Mouse (Mus musculus): ENCODE measurements around the gene Sspn.
A peak's percentile ranks its signal among the peaks of the same experiment; 100 is the strongest.

The Sspn gene

GRCm38 (mm10) chr6:145934001-145934696, 2.7 kb downstream of the Sspn start:
- peak; percentile 14 for DNase-seq (ENCODE audit: low read depth, low spot score)

- no peak for DNase-seq (ENCODE audit: low read depth, low spot score)
Measured at GRCm38 (mm10) chr6:145934697-145935240, 3.3 kb downstream of the Sspn start.

GRCm38 (mm10) chr6:145935912-145936311, 4.5 kb downstream of the Sspn start:
- no peak for DNase-seq (ENCODE audit: low read depth, low spot score)

- DNase-seq (ENCODE audit: low read depth, low spot score): no peak
Measured at GRCm38 (mm10) chr6:145936511-145936910, 5.1 kb downstream of the Sspn start.

- DNase-seq (ENCODE audit: low read depth, low spot score): no peak
Measured at GRCm38 (mm10) chr6:145940852-145941251, 9.4 kb downstream of the Sspn start.

- DNase-seq (ENCODE audit: low read depth, low spot score): no peak
Measured at GRCm38 (mm10) chr6:145942263-145942966, 11.0 kb downstream of the Sspn start.

GRCm38 (mm10) chr6:145943414-145943813, 12.0 kb downstream of the Sspn start:
- no peak for DNase-seq (ENCODE audit: low read depth, low spot score)

- DNase-seq (ENCODE audit: low read depth, low spot score): no peak
Measured at GRCm38 (mm10) chr6:145945700-145946344, 14.4 kb downstream of the Sspn start.

GRCm38 (mm10) chr6:145949049-145949448, 17.6 kb downstream of the Sspn start:
- no peak for DNase-seq (ENCODE audit: low read depth, low spot score)

GRCm38 (mm10) chr6:145950626-145951025, 19.2 kb downstream of the Sspn start:
- DNase-seq (ENCODE audit: low read depth, low spot score): no peak

GRCm38 (mm10) chr6:145952594-145952993, 21.2 kb downstream of the Sspn start:
- no peak for DNase-seq (ENCODE audit: low read depth, low spot score)

GRCm38 (mm10) chr6:145953121-145953896, 21.9 kb downstream of the Sspn start:
- DNase-seq (ENCODE audit: low read depth, low spot score): no peak

GRCm38 (mm10) chr6:145957427-145957965, 26.1 kb downstream of the Sspn start:
- DNase-seq (ENCODE audit: low read depth, low spot score): no peak

GRCm38 (mm10) chr6:145958070-145958469, 26.6 kb downstream of the Sspn start:
- no peak for DNase-seq (ENCODE audit: low read depth, low spot score)

- DNase-seq (ENCODE audit: low read depth, low spot score): no peak
Measured at GRCm38 (mm10) chr6:145961047-145961446, 29.6 kb downstream of the Sspn start.

GRCm38 (mm10) chr6:145963966-145964365, 32.5 kb downstream of the Sspn start:
- no peak for DNase-seq (ENCODE audit: low read depth, low spot score)

- no peak for DNase-seq (ENCODE audit: low read depth, low spot score)
Measured at GRCm38 (mm10) chr6:145967693-145968092, 36.3 kb downstream of the Sspn start.

- DNase-seq (ENCODE audit: low read depth, low spot score): no peak
Measured at GRCm38 (mm10) chr6:145968301-145968818, 36.9 kb downstream of the Sspn start.

GRCm38 (mm10) chr6:145968821-145969220, 37.4 kb downstream of the Sspn start:
- no peak for DNase-seq (ENCODE audit: low read depth, low spot score)

- DNase-seq (ENCODE audit: low read depth, low spot score): peak; percentile 66
Measured at GRCm38 (mm10) chr6:145969572-145969971, 38.1 kb downstream of the Sspn start.

GRCm38 (mm10) chr6:145972107-145972506, 40.7 kb downstream of the Sspn start:
- no peak for DNase-seq (ENCODE audit: low read depth, low spot score)

Data from R1 (cell line).